Mouse (Mus musculus): ENCODE results near the gene Zfp524. TPM values are rescaled to one million over a fixed set of nuclear protein-coding genes. Genes with fewer than 3 reads are reported as not detected.

Zfp524 gene
- polyA plus RNA-seq, 1 experiment from 2014 or later, result 7.8 TPM

DNA sequence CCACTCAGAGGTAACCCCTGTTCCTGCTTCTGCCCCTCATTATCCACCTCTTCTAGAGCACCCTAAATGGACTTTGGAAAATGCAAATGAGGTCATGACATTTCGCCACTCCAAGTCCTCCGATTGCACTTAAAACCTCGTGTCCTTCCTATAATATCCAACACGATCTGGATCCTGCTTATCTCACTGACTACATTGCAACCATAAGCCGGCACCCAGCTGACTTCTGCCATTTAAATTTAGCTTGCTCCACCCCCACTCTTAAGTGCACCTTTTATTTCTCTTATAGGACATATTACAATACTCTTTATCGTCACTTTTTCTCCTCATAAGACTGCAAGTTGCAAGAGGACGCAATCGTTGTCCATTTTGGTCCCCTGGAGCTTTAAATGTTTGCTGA is 23.3 kb downstream of the Zfp524 start:
- H3K36me3 ChIP-seq (replicated peaks), result peaks cover 47% of the 10 kb centered on the region
- WGBS, result 90% methylated on average over 8 of the region's 8 CpGs

DNA sequence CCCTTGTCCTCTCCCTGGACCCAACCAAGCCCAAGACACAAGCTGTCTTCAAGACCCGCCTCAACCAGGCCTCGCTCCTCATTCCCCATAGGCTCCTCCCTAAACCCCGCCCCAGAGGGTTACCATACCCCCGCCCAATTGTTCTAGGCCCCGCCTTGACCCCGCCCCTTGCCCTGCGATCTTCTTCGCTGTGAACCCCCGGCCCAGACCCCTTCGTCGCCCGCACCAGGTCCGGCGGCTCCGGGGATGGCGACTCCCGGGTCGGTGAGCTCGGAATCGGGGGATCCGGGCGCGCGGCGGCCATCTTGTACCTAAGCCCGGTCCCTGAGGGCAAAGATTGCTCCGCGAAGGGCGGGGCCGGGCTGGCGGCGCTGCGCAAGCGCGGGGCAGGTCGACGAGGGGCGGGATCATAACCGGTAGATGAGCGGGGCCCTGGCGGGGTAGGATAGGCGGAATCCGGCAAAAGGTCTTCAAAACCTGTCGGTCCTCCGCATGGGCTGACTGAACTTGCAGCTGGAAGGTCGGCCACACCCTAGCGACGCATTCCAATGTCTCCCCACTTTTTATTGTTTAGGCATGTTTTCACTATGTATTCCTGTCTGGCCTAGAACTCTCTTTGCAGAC is 24.0 kb downstream of the Zfp524 start, which contains the start of gene Zfp784:
Gene Zfp784 (minus strand): TSS at position 338 of the 624 bp plus-strand sequence.
- peak; percentile 93 for DNase-seq (ENCODE audit: low spot score)
- Histone ChIP-seq H3K4me3 (peak within 1 kb of the TSS; percentile 82), H3K27me3 (replicated peaks; ENCODE audit: low read depth, poor library complexity, severe bottlenecking) (no peaks in the 10 kb centered on the region), H3K36me3 (replicated peaks) (peaks cover 40% of the 10 kb centered on the region), H3K4me1 (peaks cover 6% of the 10 kb centered on the region; the same call in 1 of the 2 replicates), H3K9me3 (peaks cover 13% of the 10 kb centered on the region; the same call in 1 of the 2 replicates), H3K27ac (replicated peaks) (peak within 1 kb of the TSS; percentile 98)
- WGBS, result under 1% methylated on average over 48 of the region's 48 CpGs

More for the DNA sequence above, 23.3 kb downstream of the Zfp524 start:
- Histone ChIP-seq H3K27me3 (replicated peaks; ENCODE audit: low read depth, poor library complexity, severe bottlenecking) (no peaks in the 10 kb centered on the region), H3K4me1 (peaks cover 6% of the 10 kb centered on the region; the same call in 1 of the 2 replicates), H3K9me3 (peaks cover 21% of the 10 kb centered on the region; the same call in 1 of the 2 replicates), H3K27ac (replicated peaks) (no peak overlapping the region), H3K4me3 (peak overlapping the region; percentile 82)
- no peak for DNase-seq (ENCODE audit: low spot score)

DNA sequence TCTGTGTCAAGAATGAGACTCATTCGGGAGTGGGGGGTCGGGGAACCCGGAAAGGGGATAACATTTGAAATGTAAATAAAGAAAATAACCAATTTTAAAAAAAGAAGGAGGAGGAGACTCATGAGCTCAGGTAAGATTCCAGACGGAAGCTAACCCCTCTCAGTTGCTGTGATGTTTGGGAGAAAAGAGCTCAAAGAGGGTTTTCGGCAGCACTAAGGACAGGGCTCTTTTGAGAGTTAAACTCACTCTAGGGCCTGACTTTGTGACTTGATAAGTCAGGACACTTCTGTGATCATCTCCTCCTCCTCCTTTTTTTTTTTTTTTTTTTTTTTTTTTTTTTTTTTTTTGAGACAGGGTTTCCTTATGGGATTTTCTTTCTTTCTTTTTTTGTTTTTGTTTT is 24.7 kb downstream of the Zfp524 start:
- Histone ChIP-seq H3K27ac (replicated peaks) (peak overlapping the region; percentile 98; the same call in 1 of the 2 replicates), H3K4me3 (peak overlapping the region; percentile 82), H3K27me3 (replicated peaks; ENCODE audit: low read depth, poor library complexity, severe bottlenecking) (no peaks in the 10 kb centered on the region), H3K9me3 (peaks cover 11% of the 10 kb centered on the region; the same call in 1 of the 2 replicates), H3K4me1 (peaks cover 6% of the 10 kb centered on the region; the same call in 1 of the 2 replicates), H3K36me3 (replicated peaks) (peaks cover 32% of the 10 kb centered on the region)
- 55% methylated on average over 5 of the region's 5 CpGs for WGBS
- DNase-seq (ENCODE audit: low spot score), result no peak

DNA sequence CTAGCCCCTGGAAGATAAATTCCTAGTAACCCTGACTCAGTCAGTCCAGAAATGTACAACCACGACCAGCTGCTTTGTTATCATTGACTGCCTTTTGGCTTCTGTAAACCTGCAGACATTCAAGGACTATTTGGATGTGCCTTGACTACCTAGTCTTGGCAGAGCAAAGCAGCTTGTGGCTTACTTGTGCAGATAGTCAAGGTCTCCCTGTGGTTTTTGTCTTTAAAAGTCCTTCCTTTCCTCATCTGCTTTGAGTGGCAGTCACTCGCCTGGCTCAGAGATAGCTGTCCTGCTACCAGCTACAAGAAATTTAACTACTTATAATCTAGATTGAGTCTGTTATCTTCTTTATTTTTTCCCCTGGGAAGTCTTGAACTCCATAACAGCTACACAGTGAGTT is 30.8 kb downstream of the Zfp524 start:
- H3K36me3 ChIP-seq (replicated peaks), result peaks cover 7% of the 10 kb centered on the region; the same call in 1 of the 2 replicates
- H3K27me3 ChIP-seq (replicated peaks; ENCODE audit: low read depth, poor library complexity, severe bottlenecking), result 0 out of 2 replicates have a peak, but pooled peaks cover 2% of the 10 kb centered on the region
- H3K9me3 ChIP-seq, result no peaks in the 10 kb centered on the region
- H3K4me1 ChIP-seq, result no peaks in the 10 kb centered on the region
- 86% methylated on average over 2 of the region's 2 CpGs for WGBS
- no peak for DNase-seq (ENCODE audit: low spot score)
- no peak overlapping the region for H3K27ac ChIP-seq (replicated peaks)
- no peak overlapping the region for H3K4me3 ChIP-seq

DNA sequence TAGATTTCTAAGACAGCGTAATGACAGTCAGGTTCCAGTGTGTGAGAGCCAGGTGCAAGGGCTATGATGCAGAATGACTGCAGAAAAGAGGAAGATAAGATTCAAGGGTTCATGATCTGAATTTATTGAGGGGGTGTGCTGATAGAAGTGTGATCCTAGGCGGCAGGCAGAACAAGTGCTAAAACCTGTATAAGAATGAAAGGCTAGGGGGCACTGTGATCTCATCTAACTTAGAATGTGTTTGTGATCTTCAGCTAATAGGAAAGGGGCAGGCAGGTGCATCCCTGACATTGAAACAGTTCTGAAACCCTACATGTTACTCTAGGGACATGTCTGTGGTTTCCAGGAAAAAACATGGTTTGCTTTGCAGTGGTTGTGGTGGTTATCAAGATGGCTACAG is 31.9 kb downstream of the Zfp524 start:
- peaks cover 9% of the 10 kb centered on the region for H3K4me1 ChIP-seq
- no peak for DNase-seq (ENCODE audit: low spot score)
- peaks cover 10% of the 10 kb centered on the region for H3K27me3 ChIP-seq (replicated peaks; ENCODE audit: low read depth, poor library complexity, severe bottlenecking)
- H3K27ac ChIP-seq (replicated peaks), result no peak overlapping the region
- WGBS, result 68% methylated on average over 2 of the region's 2 CpGs
- H3K4me3 ChIP-seq, result no peak overlapping the region
- no peaks in the 10 kb centered on the region for H3K9me3 ChIP-seq
- peaks cover 4% of the 10 kb centered on the region; the same call in 1 of the 2 replicates for H3K36me3 ChIP-seq (replicated peaks)

DNA sequence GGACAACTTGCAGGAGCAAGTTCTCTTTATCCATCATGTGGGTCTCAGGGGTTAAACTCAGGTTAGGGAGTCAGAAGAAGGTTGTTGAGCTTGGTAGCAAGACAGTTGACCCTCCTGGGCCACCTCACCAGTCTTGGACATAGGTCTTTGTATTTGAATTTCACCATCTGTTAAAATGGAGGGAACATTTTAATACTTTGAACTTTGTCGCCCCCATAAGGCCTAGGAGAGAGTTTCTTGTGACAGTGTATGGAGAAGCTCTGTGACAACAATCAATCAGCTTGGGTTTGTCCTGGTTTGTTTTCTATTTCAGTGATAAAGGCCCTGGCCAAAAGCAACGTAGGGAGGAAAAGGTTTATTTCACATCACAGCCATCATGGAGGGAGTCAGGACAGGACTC is 33.1 kb downstream of the Zfp524 start:
- H3K27me3 ChIP-seq (replicated peaks; ENCODE audit: low read depth, poor library complexity, severe bottlenecking), result peaks cover 17% of the 10 kb centered on the region
- no peak overlapping the region for H3K4me3 ChIP-seq
- no peaks in the 10 kb centered on the region for H3K36me3 ChIP-seq (replicated peaks)
- WGBS, result 30% methylated on average over 2 of the region's 2 CpGs
- DNase-seq (ENCODE audit: low spot score), result no peak
- peaks cover 19% of the 10 kb centered on the region for H3K4me1 ChIP-seq
- no peak overlapping the region for H3K27ac ChIP-seq (replicated peaks)
- H3K9me3 ChIP-seq, result no peaks in the 10 kb centered on the region

DNA sequence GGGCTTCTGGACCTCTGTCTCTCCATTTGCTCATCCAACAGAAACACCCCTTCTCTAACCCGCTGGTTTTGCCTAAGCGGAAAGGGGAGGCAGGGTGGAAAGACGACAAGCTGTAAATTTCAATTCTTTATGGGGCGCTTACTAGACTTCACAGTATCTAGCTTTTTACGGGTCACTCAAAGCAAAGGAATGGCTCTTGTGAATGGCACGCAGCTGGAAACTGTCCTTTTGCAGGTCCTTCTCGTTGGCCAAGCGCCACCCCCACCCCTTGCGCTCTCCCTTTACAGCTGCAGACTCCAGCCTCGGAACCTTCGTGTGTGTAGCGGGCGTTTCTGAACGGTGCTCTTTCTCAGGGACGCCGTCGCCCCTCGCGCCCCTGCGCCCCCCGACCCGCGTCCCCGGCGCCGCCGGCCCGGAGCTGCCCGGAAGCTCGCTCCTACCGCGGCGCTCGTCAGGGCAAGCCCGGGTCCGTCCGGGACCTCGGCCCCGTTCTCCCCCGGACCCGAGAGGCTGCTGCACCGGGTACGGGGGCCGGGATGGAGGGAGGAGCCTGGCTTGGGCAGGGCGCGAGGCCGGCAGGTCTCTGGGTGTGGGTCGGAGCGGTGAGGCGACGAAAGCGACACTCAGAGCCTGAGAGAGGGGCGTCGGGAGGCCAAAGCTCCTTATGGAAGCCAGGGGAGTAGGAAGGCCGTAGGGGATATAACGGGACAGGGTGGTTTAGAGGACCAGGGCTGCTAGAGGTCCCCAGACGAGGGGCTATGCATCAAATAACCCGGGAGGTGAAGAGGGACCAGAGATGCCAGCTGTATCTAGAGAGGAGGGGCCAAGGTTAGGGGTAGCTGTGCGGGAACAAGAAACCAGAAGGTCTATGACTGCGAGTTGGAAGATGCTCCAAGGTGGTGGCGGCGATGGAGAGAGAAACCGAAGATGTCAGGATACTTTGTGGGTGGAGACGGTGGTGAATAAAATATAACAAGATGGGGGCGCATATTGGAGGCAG is 37.3 kb downstream of the Zfp524 start, which contains the start of gene Zfp580:
Gene Zfp580 (plus strand): TSS at position 346 of the 1,000 bp plus-strand sequence.
- no peaks in the 10 kb centered on the region for H3K36me3 ChIP-seq (replicated peaks)
- peaks cover 59% of the 10 kb centered on the region for H3K27me3 ChIP-seq (replicated peaks; ENCODE audit: low read depth, poor library complexity, severe bottlenecking)
- H3K4me1 ChIP-seq, result peaks cover 42% of the 10 kb centered on the region
- DNase-seq (ENCODE audit: low spot score), result peak; percentile 87
- peak within 1 kb of the TSS; percentile 90 for H3K27ac ChIP-seq (replicated peaks)
- 1% methylated on average over 65 of the region's 65 CpGs for WGBS
- H3K9me3 ChIP-seq, result no peaks in the 10 kb centered on the region
- H3K4me3 ChIP-seq, result peak within 1 kb of the TSS; percentile 88

DNA sequence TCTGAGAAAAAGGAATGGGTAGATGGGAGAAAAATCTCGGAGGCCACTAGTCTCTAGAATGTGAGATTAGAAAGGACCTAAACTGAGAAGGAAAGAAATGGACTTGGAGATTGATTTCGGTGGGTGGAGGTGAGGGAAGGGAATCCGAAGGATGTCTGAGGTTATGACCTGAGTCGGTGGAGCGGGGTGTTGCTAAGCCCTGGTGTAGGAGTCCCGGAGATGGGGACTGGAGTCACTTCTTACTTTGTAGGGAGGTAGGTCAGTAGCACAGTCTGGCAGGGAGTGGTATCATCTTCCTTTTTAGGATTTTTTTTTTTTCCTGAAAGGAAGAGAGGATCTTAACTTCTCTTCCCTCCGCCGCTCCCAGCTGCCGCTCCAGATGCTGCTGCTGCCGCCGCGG is 38.2 kb downstream of the Zfp524 start:
- peaks cover 51% of the 10 kb centered on the region for H3K4me1 ChIP-seq
- peaks cover 68% of the 10 kb centered on the region for H3K27me3 ChIP-seq (replicated peaks; ENCODE audit: low read depth, poor library complexity, severe bottlenecking)
- no peaks in the 10 kb centered on the region for H3K36me3 ChIP-seq (replicated peaks)
- DNase-seq (ENCODE audit: low spot score), result peak; percentile 38
- H3K27ac ChIP-seq (replicated peaks), result no peak overlapping the region
- H3K9me3 ChIP-seq, result 0 out of 2 replicates have a peak, but pooled peaks cover 3% of the 10 kb centered on the region
- WGBS, result 3% methylated on average over 12 of the region's 12 CpGs
- H3K4me3 ChIP-seq, result peak overlapping the region; percentile 88

DNA sequence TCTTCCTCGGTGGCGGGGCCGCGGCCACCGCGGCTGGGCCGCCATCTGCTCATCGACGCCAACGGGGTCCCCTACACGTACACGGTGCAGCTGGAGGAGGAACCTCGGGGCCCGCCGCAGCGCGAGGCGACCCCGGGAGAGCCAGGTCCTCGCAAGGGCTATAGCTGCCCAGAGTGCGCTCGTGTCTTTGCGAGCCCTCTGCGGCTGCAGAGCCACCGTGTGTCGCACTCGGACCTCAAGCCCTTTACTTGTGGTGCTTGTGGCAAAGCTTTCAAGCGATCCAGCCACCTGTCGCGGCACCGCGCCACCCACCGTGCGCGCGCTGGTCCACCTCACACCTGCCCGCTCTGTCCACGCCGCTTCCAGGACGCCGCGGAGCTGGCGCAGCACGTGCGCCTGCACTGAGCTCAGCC is 38.7 kb downstream of the Zfp524 start:
- Histone ChIP-seq H3K36me3 (replicated peaks) (no peaks in the 10 kb centered on the region), H3K4me3 (peak overlapping the region; percentile 88), H3K27me3 (replicated peaks; ENCODE audit: low read depth, poor library complexity, severe bottlenecking) (peaks cover 73% of the 10 kb centered on the region), H3K9me3 (0 out of 2 replicates have a peak, but pooled peaks cover 3% of the 10 kb centered on the region), H3K27ac (replicated peaks) (peak overlapping the region; percentile 55), H3K4me1 (peaks cover 53% of the 10 kb centered on the region)
- WGBS, result 3% methylated on average over 45 of the region's 45 CpGs
- DNase-seq (ENCODE audit: low spot score), result peak; percentile 40

DNA sequence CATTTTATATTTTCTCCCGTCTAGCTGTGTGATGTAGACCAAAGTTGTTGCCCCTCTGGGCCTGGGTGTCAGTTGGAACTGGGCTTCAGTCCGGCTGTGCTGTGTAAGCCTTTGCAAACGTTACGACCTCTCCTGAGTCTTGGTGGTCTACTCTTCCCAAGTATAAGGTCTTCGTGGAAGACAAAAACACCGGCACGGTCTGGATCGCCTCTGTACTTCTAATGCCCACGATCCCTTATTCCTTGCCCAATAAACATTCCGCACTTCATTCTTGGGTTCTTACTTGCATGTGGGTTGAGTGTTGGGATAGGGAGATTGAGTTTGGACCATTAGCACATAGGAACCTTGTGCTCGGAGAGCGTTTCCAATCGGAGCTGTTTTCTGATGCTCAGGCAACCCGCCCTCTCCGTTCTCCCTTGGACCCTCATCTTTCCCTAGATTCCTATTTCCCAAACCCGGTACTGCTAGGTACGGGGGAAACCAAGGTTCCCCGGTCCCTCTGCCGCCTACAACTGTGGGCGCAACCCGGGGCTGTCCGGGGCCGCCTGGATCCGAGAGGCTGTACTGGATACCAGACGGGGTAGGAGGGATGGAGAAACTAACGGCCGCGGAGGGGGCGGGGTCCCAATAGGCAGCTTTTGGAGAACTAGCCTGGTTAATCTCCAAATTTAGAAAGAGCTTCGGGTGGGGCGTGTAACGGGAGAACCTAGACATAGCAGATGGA is 39.4 kb downstream of the Zfp524 start:
- Histone ChIP-seq H3K27me3 (replicated peaks; ENCODE audit: low read depth, poor library complexity, severe bottlenecking) (peaks cover 80% of the 10 kb centered on the region), H3K9me3 (0 out of 2 replicates have a peak, but pooled peaks cover 3% of the 10 kb centered on the region), H3K4me3 (peak overlapping the region; percentile 88), H3K36me3 (replicated peaks) (no peaks in the 10 kb centered on the region), H3K4me1 (peaks cover 53% of the 10 kb centered on the region), H3K27ac (replicated peaks) (no peak overlapping the region)
- DNase-seq (ENCODE audit: low spot score), result peak; percentile 36
- 8% methylated on average over 32 of the region's 32 CpGs for WGBS

DNA sequence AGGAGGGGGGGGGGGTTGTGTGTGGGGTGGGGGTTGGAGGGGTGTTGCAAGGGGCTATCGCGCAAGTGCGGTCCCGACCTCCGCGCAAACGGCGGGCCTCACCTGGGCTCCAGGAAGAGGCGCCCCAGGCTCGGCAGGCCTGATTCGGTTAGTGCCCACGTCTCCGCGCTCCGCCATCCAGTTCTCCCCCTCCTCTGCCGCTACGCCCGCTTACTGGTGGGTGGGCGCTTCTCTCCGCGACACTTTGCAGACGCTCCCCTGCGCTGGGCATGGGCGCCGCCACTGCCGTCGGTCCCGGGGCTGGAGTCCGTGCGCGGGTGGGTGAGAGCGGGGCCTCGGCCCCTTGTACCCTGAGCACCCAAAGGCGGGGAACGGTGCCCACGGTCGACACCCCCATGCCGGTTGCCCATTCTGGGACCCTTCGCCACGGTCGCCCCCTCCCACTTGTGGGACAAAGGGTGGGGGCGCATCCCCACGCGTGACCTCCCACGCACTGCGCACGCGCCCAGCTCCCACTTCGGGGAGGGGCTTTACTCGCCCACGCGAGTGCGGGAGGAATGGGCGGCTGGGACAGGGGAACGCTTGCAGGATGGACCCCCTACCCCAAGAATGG is 42.5 kb downstream of the Zfp524 start:
- no peaks in the 10 kb centered on the region for H3K36me3 ChIP-seq (replicated peaks)
- peak overlapping the region; percentile 63 for H3K4me3 ChIP-seq
- peaks cover 75% of the 10 kb centered on the region for H3K27me3 ChIP-seq (replicated peaks; ENCODE audit: low read depth, poor library complexity, severe bottlenecking)
- peaks cover 54% of the 10 kb centered on the region for H3K4me1 ChIP-seq
- 2% methylated on average over 55 of the region's 55 CpGs for WGBS
- peak overlapping the region; percentile 74 for H3K27ac ChIP-seq (replicated peaks)
- H3K9me3 ChIP-seq, result 0 out of 2 replicates have a peak, but pooled peaks cover 3% of the 10 kb centered on the region
- peak; percentile 64 for DNase-seq (ENCODE audit: low spot score)

All from embryonic facial prominence, embryonic 10.5 days (tissue).